Mouse (Mus musculus) embryonic facial prominence, embryonic 10.5 days (tissue): ENCODE results near the gene Antxr1. TPM values are rescaled to one million over a fixed set of nuclear protein-coding genes. Genes with fewer than 3 reads are reported as not detected.

ENCODE experiments used
- DNase-seq: peaks from one replicate; pipeline ENCODE4 v3.0.0-alpha.2; 2017; ENCODE audit warnings: low spot score
- H3K27ac ChIP-seq: fragments of 300-500 bp; sonication (generic); replicated peaks from 2 replicates; pipeline ENCODE4 v1.5.1; 2016; ENCODE audit warnings: mild to moderate bottlenecking
- H3K27me3 ChIP-seq: fragments of 300-500 bp; sonication (generic); replicated peaks from 2 replicates; pipeline ENCODE4 v1.6.1; 2016; ENCODE audit warnings: low read depth, mild to moderate bottlenecking; ENCODE audit not compliant: poor library complexity, severe bottlenecking
- H3K36me3 ChIP-seq: fragments of 300-500 bp; sonication (generic); replicated peaks from 2 replicates; pipeline ENCODE4 v1.6.1; 2016; ENCODE audit warnings: mild to moderate bottlenecking, moderate library complexity
- H3K4me1 ChIP-seq: fragments of 300-500 bp; sonication (generic); 2 replicates; pipeline ENCODE4 v1.6.1; 2016
- H3K4me3 ChIP-seq: fragments of 300-500 bp; sonication (generic); 2 replicates; pipeline ENCODE4 v1.5.1; 2016; ENCODE audit warnings: mild to moderate bottlenecking, moderate library complexity
- H3K9me3 ChIP-seq: fragments of 300-500 bp; sonication (generic); 2 replicates; pipeline ENCODE4 v1.6.1; 2016; ENCODE audit warnings: mild to moderate bottlenecking
- WGBS: fragments of 180-500 bp; shearing (Covaris S2); methylation state at CpG from one replicate; pipeline ENCODE4 v1.1.7; 2016; 5-methylcytosine and 5-hydroxymethylcytosine counted together
- polyA plus RNA-seq: library from polyadenylated mRNA; unstranded; fragments of >200 nt; fragmentation: Nextera tagmentation; extraction: Ambion mirVana; gene quantifications from 2 replicates; pipeline ENCODE4 v1.2.1, GENCODE M21; 2016

Antxr1 gene
- polyA plus RNA-seq, 1 experiment from 2014 or later = 6.2 TPM

DNA sequence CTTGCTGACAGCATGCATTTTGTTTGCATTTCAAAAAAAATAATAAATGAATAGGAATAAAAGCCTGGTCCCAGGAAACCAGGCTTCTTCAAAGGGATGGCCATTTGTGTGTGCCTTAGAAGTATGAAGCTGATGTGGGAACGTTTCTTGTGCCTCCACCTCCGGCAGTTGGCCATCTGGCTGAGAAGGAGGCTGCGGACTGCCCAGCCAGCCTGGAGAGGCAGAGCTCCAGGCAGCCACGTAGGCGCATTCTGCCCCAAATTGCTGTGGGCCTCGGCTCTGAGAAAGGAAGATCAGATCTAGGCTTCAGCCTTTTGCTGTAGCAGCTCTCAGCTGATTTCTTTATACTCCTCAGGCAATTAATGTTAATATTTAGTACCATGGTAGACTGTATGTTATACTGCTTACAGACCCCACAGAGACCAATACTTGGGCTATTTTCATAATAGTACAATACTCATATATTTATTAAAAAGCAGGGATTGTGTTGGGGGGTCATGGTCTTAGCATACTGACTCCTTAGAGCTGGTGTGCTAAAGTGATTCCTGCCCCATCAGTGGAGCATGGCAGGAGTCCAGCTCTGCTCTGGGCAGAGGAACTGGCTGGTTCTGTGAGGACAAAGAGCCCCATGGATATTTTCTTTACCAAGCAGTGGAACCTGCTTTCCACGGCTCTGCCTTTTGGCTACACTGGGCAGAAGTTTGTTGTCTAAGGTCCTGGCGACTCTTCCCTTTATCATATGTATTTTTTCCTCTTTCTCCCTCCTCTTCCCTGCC is 169.9 kb downstream of the Antxr1 start:
- H3K27me3 ChIP-seq = no peaks in the 10 kb centered on the region
- H3K36me3 ChIP-seq = peaks cover 28% of the 10 kb centered on the region; the same call in 1 of the 2 replicates
- H3K4me1 ChIP-seq = peaks cover 8% of the 10 kb centered on the region
- no peak overlapping the region for H3K27ac ChIP-seq
- no peaks in the 10 kb centered on the region for H3K9me3 ChIP-seq
- 79% methylated on average over 8 of the region's 8 CpGs for WGBS
- H3K4me3 ChIP-seq = no peak overlapping the region
- no peak for DNase-seq

DNA sequence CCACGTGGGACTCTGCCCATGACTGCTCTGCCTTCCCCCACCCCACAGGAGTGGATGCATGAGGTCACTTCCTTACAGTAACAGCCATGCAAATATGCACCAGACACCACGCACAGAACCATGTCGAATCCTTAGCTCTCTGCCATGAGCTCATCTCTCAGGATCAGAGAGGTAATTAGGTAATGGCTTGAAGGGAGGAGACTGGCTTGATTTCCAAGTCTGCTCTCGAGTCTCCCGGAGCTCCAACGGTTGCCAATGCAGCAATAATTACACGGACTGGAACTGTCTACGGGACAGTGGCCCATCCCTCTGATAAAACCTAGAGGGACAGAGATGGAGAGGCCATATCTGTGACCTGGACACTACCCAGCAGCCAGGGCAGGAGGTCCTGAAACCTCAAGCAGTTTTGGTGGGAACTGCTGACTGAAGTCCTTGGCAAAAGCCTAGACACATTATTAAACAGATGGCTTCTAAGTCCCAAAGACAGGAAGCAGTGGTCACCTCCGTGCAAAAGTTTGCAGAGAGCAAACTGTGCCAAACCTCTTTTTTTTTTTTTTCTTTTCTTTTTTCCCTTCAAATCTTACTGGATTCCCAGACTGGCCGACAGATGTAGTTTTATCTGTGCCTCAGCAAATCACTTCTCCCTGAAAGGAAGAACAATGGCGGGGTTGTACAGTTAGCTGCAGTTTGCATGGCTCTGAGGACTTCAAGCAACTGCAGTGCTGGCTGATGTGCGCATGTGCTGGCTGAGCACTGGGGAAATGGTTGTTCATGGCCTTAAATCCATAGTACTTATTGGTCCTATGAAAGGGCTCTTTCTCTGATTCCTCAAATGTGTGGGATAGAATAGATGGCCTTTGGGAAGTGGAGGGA is 174.0 kb downstream of the Antxr1 start:
- Histone ChIP-seq H3K4me1 (peaks cover 17% of the 10 kb centered on the region), H3K4me3 (no peak overlapping the region), H3K9me3 (no peaks in the 10 kb centered on the region), H3K27me3 (no peaks in the 10 kb centered on the region), H3K27ac (0 out of 2 replicates have a peak overlapping the region, but pooled peaks have one; percentile 49), H3K36me3 (peaks cover 17% of the 10 kb centered on the region; the same call in 1 of the 2 replicates)
- WGBS = 73% methylated on average over 12 of the region's 12 CpGs
- no peak for DNase-seq

DNA sequence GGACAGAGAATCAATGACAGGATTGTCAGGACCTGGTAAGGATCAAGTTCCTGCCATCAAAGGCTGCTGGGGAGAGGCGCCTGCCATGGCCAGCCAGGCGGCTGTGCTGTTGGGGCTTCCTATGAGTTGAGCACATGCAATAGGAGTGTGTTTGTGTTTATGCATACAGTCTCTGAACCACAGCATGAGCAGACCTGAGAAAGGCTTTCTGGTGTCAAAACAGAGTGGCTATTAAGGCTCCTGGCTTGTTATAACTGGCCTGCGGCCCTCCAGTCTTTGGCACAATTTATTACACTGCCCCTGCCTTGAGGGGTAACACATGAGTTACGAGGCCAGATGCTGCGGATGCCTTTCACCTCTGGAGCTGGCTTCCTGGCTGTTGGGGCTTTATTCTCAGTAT is 175.4 kb downstream of the Antxr1 start:
- H3K4me3 ChIP-seq = no peak overlapping the region
- H3K27me3 ChIP-seq = no peaks in the 10 kb centered on the region
- H3K27ac ChIP-seq = 0 out of 2 replicates have a peak overlapping the region, but pooled peaks have one; percentile 6
- H3K4me1 ChIP-seq = peaks cover 17% of the 10 kb centered on the region
- 86% methylated on average over 5 of the region's 5 CpGs for WGBS
- no peak for DNase-seq
- peaks cover 16% of the 10 kb centered on the region; the same call in 1 of the 2 replicates for H3K36me3 ChIP-seq
- no peaks in the 10 kb centered on the region for H3K9me3 ChIP-seq

DNA sequence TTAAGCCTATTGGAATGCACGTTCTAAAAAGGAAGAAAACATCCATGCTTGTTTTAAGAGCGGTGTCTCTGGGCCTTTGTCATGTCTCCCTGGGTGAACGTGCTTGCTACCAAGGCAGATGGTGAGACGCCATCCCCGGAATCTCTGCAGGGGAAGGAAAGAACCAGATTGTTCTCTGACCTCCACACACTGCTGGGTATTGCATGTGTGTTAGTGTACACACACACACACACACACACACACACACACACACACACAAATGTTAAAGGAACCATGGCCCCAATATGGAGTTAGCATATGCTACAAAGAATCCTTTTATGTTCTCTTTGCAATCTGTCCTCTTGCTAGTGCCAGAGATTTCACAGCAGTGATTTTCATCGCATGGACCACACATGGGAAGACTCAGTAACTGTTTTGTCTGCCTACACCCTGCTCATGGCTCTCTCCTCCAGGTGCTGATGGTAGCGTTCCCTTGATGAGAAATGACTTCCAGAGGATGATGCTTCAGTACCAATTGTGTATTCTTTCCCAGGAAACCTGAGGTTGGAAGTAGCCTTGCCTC is 177.5 kb downstream of the Antxr1 start:
- Histone ChIP-seq H3K9me3 (no peaks in the 10 kb centered on the region), H3K27me3 (no peaks in the 10 kb centered on the region), H3K4me3 (no peak overlapping the region), H3K4me1 (peaks cover 17% of the 10 kb centered on the region), H3K36me3 (peaks cover 11% of the 10 kb centered on the region; the same call in 1 of the 2 replicates), H3K27ac (no peak overlapping the region)
- no peak for DNase-seq
- 83% methylated on average over 7 of the region's 7 CpGs for WGBS

DNA sequence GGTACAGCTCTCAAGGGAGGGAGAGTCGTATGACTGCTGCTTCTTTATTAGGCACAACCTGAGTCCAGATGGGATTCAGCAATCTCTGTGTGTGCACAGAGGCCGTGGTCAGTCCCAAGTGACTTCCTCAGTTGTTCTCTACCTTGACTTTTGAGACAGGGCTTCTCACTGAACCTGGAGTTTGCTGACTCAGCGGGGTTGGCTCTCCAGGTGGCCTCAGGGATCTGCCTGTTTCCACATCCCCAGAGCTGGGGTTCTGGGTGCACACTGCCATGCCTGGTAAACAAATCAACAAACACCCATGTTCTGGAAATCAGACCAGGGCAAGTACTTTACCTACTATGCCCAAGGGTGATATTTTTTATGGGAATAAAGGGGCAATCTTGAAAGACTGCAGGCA is 181.8 kb downstream of the Antxr1 start:
- Histone ChIP-seq H3K27ac (no peak overlapping the region), H3K36me3 (peaks cover 2% of the 10 kb centered on the region; the same call in 1 of the 2 replicates), H3K4me3 (no peak overlapping the region), H3K4me1 (peaks cover 25% of the 10 kb centered on the region), H3K27me3 (no peaks in the 10 kb centered on the region), H3K9me3 (no peaks in the 10 kb centered on the region)
- 77% methylated on average over 3 of the region's 3 CpGs for WGBS
- no peak for DNase-seq

DNA sequence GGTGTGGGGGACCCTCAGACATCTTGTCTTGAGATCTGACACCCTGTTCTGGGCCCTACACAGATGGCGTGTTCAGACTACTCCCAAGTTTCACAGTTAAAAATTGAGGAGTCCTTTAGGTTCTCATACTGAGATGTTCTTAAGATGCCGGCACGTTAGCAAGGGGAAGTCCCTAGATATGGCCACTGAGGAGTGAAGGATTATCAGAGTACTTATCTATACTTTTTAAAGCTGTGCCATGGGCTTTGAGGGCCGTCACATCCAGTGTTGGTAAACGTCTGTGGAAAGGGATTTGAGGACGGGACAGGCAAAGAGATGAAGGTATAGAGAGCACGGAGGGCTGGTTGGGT is 182.4 kb downstream of the Antxr1 start:
- Histone ChIP-seq H3K4me1 (peaks cover 25% of the 10 kb centered on the region), H3K36me3 (peaks cover 2% of the 10 kb centered on the region; the same call in 1 of the 2 replicates), H3K9me3 (no peaks in the 10 kb centered on the region), H3K27me3 (no peaks in the 10 kb centered on the region), H3K27ac (peak overlapping the region; percentile 66), H3K4me3 (no peak overlapping the region)
- no peak for DNase-seq
- 88% methylated on average over 7 of the region's 7 CpGs for WGBS

DNA sequence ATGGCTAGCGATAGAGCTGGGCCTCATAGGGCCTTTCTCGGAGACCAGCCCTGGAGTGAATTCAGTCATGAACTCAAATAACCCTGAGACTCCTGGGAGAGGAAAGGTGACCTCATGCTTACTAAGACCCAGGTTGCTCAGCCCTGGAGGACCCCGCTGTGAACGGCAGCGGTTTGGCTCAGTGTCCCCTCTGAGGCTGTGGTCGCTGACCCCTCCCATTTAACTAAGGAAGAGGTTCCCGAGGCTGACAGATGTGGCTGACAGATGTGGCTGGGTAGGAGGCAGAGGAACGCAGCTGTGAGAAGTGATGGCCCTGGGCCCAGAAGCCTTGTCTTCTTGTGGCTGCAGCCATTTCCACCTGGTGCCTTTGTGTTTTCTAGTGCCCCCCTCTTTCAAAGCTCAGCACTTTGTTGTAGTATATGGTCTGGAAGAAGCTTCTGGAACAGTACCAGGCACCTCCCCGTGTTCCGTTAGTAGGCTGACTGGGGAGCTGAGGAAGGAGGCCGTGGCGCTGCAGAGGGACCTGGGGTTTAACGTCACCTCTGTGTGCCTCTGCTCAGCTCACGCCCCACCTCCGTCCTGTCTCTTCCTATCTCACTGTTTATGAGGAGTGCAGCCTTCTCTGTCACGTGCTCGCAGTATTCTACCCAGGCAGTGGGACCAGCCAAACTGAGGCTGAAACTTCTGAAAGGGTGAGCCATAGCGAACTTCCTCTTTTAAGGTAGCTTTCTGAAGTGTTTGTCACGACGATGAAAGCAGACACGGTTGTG is 183.0 kb downstream of the Antxr1 start:
- H3K9me3 ChIP-seq = no peaks in the 10 kb centered on the region
- H3K27ac ChIP-seq = peak overlapping the region; percentile 66
- H3K27me3 ChIP-seq = no peaks in the 10 kb centered on the region
- H3K4me1 ChIP-seq = peaks cover 25% of the 10 kb centered on the region
- 80% methylated on average over 21 of the region's 21 CpGs for WGBS
- H3K36me3 ChIP-seq = peaks cover 2% of the 10 kb centered on the region; the same call in 1 of the 2 replicates
- H3K4me3 ChIP-seq = no peak overlapping the region
- DNase-seq = no peak

DNA sequence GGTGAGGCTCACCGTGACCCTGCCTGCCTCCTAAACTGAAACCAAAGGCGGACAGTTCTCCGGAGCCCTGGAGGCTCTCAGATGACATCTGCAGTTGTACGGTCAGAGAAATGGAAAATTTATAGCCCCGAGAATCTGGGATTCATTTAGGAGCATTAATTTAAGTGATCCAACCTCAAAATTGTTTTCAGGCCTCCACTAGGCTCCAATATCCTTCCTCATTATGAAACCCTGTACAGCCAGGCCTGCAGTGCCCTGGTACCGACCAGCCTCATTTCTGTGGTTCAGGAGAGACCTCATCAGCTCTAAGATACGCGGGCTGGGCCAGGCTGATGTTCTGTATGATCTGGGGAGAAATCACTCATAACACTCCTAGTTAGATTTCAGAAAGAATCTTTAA is 184.2 kb downstream of the Antxr1 start:
- peaks cover 2% of the 10 kb centered on the region; the same call in 1 of the 2 replicates for H3K36me3 ChIP-seq
- no peaks in the 10 kb centered on the region for H3K9me3 ChIP-seq
- WGBS = 69% methylated on average over 8 of the region's 8 CpGs
- no peak overlapping the region for H3K4me3 ChIP-seq
- H3K27ac ChIP-seq = peak overlapping the region; percentile 66; the same call in 1 of the 2 replicates
- H3K4me1 ChIP-seq = peaks cover 25% of the 10 kb centered on the region
- H3K27me3 ChIP-seq = no peaks in the 10 kb centered on the region
- DNase-seq = no peak

DNA sequence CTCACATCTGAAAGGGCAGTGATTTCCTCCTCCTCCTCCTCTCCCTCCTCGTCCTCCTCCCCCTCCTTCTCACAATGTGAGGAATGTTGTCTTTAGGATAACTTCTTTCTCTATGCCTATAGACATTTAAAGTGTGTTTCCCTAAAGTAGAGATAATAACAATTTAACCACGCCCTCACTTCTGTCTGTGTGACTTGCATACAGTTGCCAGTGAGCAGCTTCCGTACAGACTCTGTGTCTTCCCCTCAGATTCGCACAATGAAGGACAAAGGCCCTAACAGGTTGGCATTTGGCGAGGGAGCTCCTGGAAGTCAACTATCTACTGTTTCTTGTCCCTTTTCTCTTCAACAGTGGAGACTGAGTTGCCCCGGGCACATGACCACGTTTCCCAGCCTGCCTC is 185.2 kb downstream of the Antxr1 start:
- H3K36me3 ChIP-seq = peaks cover 2% of the 10 kb centered on the region; the same call in 1 of the 2 replicates
- H3K4me1 ChIP-seq = peaks cover 25% of the 10 kb centered on the region
- 84% methylated on average over 7 of the region's 7 CpGs for WGBS
- no peak for DNase-seq
- H3K9me3 ChIP-seq = no peaks in the 10 kb centered on the region
- H3K27me3 ChIP-seq = no peaks in the 10 kb centered on the region
- H3K4me3 ChIP-seq = no peak overlapping the region
- no peak overlapping the region for H3K27ac ChIP-seq

DNA sequence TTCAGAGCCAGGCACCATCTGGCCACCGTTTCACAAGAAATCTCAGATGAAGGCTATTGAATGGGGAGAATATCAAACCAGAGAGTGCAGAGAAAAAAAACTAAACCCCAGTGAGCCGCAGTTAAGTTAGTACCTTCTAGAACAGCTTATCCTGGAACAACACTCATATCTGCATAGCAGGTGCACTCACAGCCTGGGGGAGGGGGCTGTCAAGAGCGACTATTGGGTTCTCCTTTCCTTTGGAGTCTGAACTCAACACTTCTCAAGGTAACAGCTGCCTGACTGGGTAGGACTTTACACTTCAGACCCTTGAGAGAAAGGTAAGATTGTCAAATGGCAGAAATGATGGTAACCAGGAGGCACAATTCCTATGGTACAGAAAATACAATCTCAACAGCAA is 187.7 kb downstream of the Antxr1 start:
- 80% methylated on average over 3 of the region's 3 CpGs for WGBS
- H3K4me3 ChIP-seq = no peak overlapping the region
- no peak for DNase-seq
- no peak overlapping the region for H3K27ac ChIP-seq
- no peaks in the 10 kb centered on the region for H3K9me3 ChIP-seq
- peaks cover 24% of the 10 kb centered on the region for H3K4me1 ChIP-seq
- no peaks in the 10 kb centered on the region; the same call in 1 of the 2 replicates for H3K36me3 ChIP-seq
- no peaks in the 10 kb centered on the region for H3K27me3 ChIP-seq

DNA sequence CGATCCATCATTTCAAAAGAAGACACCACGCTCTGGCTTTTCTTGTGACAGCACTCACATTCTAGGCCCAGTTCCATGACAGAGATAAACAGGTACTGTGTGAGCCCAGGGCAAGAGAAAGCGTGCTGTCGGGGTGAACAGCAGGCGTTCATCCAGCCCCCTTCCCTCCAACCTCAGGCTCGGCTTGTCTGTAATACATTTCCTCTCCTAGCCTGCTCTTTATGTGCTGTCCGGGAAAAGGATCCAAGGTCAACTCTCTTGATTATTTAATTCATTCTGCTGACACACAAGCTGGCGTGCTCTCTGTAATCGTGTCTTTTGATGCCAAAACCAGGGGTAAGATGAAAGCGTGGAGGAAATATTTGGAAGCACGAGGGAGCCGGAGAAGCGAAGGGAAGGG is 192.0 kb downstream of the Antxr1 start:
- DNase-seq = no peak
- Histone ChIP-seq H3K4me3 (no peak overlapping the region), H3K27me3 (no peaks in the 10 kb centered on the region), H3K4me1 (peaks cover 8% of the 10 kb centered on the region), H3K36me3 (no peaks in the 10 kb centered on the region), H3K9me3 (no peaks in the 10 kb centered on the region), H3K27ac (no peak overlapping the region)
- WGBS = 82% methylated on average over 13 of the region's 13 CpGs

DNA sequence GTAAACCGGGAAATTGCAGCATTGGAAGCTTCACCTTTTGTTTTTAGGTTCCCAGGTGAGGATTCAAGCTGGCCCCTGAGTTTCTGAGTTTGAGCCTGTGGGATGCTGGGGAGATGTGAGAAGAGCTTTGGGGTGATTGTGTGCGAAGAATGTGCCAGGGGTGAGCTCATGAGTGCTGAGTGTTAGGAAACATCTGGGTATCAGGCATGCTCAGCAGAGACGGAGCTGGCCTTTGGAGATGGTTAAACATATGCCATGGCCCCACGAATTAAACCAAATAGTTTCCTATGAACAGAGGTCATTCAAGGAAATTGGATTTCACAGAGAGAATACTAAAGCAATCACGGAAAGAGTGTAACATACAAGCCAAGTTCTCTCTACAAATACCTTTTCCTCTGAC is 193.4 kb downstream of the Antxr1 start:
- 80% methylated on average over 5 of the region's 5 CpGs for WGBS
- Histone ChIP-seq H3K36me3 (no peaks in the 10 kb centered on the region), H3K9me3 (no peaks in the 10 kb centered on the region), H3K4me1 (peaks cover 8% of the 10 kb centered on the region), H3K4me3 (no peak overlapping the region), H3K27me3 (no peaks in the 10 kb centered on the region), H3K27ac (0 out of 2 replicates have a peak overlapping the region, but pooled peaks have one; percentile 7)
- DNase-seq = no peak
